Comparison of ENCODE assay signal across 8 mouse cellular contexts in the genomic region with DNA sequence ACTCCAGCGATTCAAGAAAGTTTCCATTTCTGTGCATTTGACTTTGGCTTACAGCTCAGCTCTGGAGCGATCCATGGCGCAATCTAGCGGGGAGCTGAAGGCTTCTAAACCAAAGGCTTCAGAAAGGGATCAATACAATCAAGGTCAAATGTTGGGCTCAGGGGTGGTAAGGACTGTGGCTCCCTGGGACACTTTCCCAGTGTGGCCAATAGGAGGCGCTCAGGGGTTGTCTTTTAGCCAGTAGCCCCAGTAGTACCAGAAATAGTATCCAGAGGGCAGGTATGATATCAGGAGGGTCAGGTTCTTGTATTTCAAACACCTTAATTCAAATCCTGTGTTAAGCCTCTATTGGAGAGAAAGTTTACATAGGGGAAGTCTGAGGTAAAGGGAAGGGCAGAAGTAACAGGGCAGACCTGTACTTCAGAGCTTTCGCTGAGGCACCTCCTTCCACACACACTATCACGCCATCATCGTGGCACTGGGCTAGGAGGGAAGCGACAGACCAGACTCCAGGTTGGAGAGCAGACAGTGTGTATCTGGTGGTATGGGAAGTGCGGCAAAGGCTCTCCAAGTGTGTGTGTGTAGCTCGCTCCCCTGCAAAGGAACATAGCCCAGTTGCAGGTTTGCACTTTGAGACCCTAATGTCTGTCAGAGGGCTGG. TPM values are rescaled to one million over a fixed set of nuclear protein-coding genes. Genes with fewer than 3 reads are reported as not detected.
DNase-seq lines count a peak whose midpoint lies in the region; ATAC-seq and TF ChIP-seq lines count a peak whose summit lies in the region.

No protein-coding gene starts in this region.

- no peak overlapping the region for H3K27ac ChIP-seq in neural tube, embryonic 15.5 days (replicated peaks)
- H3K27ac ChIP-seq in embryonic facial prominence, embryonic 10.5 days (replicated peaks), result no peak overlapping the region
- H3K27ac ChIP-seq in limb, embryonic 11.5 days (replicated peaks; ENCODE audit: low read depth, low read length), result no peak overlapping the region
- no peak overlapping the region for H3K27ac ChIP-seq in olfactory bulb, adult 2 months (ENCODE audit: insufficient read depth, low read depth, low read length)

- TF ChIP-seq POLR2A in olfactory bulb, adult 2 months (IDR thresholded peaks at IDR 0.05; ENCODE audit: insufficient read depth, low read depth, low read length), result no peak

- H3K36me3 ChIP-seq in neural tube, embryonic 15.5 days, result no peaks in the 10 kb centered on the region
- no peaks in the 10 kb centered on the region for H3K36me3 ChIP-seq in embryonic facial prominence, embryonic 10.5 days (replicated peaks)
- no peaks in the 10 kb centered on the region for H3K36me3 ChIP-seq in limb, embryonic 11.5 days (ENCODE audit: control insufficient read depth, insufficient read depth, low read length)

- H3K27me3 ChIP-seq in neural tube, embryonic 15.5 days (replicated peaks), result no peaks in the 10 kb centered on the region
- H3K27me3 ChIP-seq in embryonic facial prominence, embryonic 10.5 days (replicated peaks; ENCODE audit: low read depth, poor library complexity, severe bottlenecking), result no peaks in the 10 kb centered on the region
- no peaks in the 10 kb centered on the region for H3K27me3 ChIP-seq in limb, embryonic 11.5 days (ENCODE audit: control insufficient read depth, insufficient read depth, low read length)

- H3K4me2 ChIP-seq in neural tube, embryonic 15.5 days, result no peak overlapping the region
- H3K4me2 ChIP-seq in limb, embryonic 11.5 days (ENCODE audit: low read depth, severe bottlenecking), result no peak overlapping the region

- 76% methylated on average over 11 of the region's 11 CpGs for WGBS in neural tube, embryonic 15.5 days
- 66% methylated on average over 11 of the region's 11 CpGs for WGBS in embryonic facial prominence, embryonic 10.5 days
- WGBS in limb, embryonic 11.5 days, result 65% methylated on average over 11 of the region's 11 CpGs
- WGBS in olfactory bulb, adult 2 months, result 79% methylated on average over 11 of the region's 11 CpGs

- ATAC-seq in neural tube, embryonic 15.5 days (ENCODE audit: low FRiP score), result no peak
- ATAC-seq in limb, embryonic 11.5 days (ENCODE audit: insufficient number of reproducible peaks, low FRiP score, low TSS enrichment, low read depth), result no peak

- H3K9ac ChIP-seq in neural tube, embryonic 15.5 days (replicated peaks), result no peak overlapping the region
- H3K9ac ChIP-seq in limb, embryonic 11.5 days (ENCODE audit: low read length), result no peak overlapping the region

- H3K4me1 ChIP-seq in neural tube, embryonic 15.5 days, result no peaks in the 10 kb centered on the region
- peaks cover 4% of the 10 kb centered on the region; the same call in 1 of the 2 replicates for H3K4me1 ChIP-seq in embryonic facial prominence, embryonic 10.5 days
- H3K4me1 ChIP-seq in limb, embryonic 11.5 days (ENCODE audit: control insufficient read depth, insufficient read depth, low read length), result no peaks in the 10 kb centered on the region
- peaks cover 8% of the 10 kb centered on the region for H3K4me1 ChIP-seq in olfactory bulb, adult 2 months (ENCODE audit: control insufficient read depth, insufficient read depth, low read length)

- no peak overlapping the region for H3K4me3 ChIP-seq in neural tube, embryonic 15.5 days (replicated peaks)
- H3K4me3 ChIP-seq in embryonic facial prominence, embryonic 10.5 days, result no peak overlapping the region
- no peak overlapping the region for H3K4me3 ChIP-seq in limb, embryonic 11.5 days (ENCODE audit: low read depth, low read length)
- H3K4me3 ChIP-seq in olfactory bulb, adult 2 months (ENCODE audit: insufficient read depth, low read depth, low read length), result no peak overlapping the region

- DNase-seq in adrenal gland, adult 18-20 months (ENCODE audit: low spot score in 2 of 2), result peak; percentile 46 to 53
- no peak for DNase-seq in adrenal gland, adult 8-10 months
- peak; percentile 48 for DNase-seq in neural tube, embryonic 10.5 days (ENCODE audit: extremely low spot score, low spot score)
- DNase-seq in embryonic facial prominence, embryonic 10.5 days (ENCODE audit: low spot score), result peak; percentile 60
- peak; percentile 64 for DNase-seq in limb, embryonic 11.5 days (ENCODE audit: low spot score)
- no peak for DNase-seq in layer of hippocampus, postnatal 14 days (ENCODE audit: low spot score in 2 of 2)

- TF ChIP-seq CTCF in olfactory bulb, adult 2 months (IDR thresholded peaks at IDR 0.05; ENCODE audit: insufficient read depth, low read depth, low read length), result peak; percentile 26; the same call in 1 of the 2 replicates

- H3K9me3 ChIP-seq in neural tube, embryonic 15.5 days (replicated peaks), result no peaks in the 10 kb centered on the region
- no peaks in the 10 kb centered on the region for H3K9me3 ChIP-seq in embryonic facial prominence, embryonic 10.5 days
- no peaks in the 10 kb centered on the region for H3K9me3 ChIP-seq in limb, embryonic 11.5 days (ENCODE audit: control insufficient read depth, low read length)

RNA-seq across cellular contexts. Expression of gene Btbd16, which starts 0.6 kb away (rescaled TPM):
- not detected for total RNA-seq in adrenal gland, adult 18-20 months (2021)
- total RNA-seq in adrenal gland, adult 8-10 months (2022), result under 1 TPM in 2 of 4 experiments, not detected in 2; 0.30 to 0.55 TPM
- 0.05 TPM in 1 of 2 replicates, not detected in the other for polyA plus RNA-seq in neural tube, embryonic 15.5 days (2015; fragmentation: Nextera tagmentation; extraction: Ambion mirVana)
- 0.14 TPM in 1 of 2 replicates, not detected in the other for polyA plus RNA-seq in embryonic facial prominence, embryonic 10.5 days (2016; fragmentation: Nextera tagmentation; extraction: Ambion mirVana)
- polyA plus RNA-seq in limb, embryonic 11.5 days (2014; fragmentation: Nextera tagmentation; extraction: Ambion mirVana), result 0.16 TPM in 1 of 2 replicates, not detected in the other
- not detected in 2 replicates for polyA plus RNA-seq in olfactory bulb, adult 2 months (2012; ENCODE audit: insufficient read depth, insufficient read length, low replicate concordance, missing spikeins)
- total RNA-seq in layer of hippocampus, postnatal 14 days (2021), result under 1 TPM; 0.37 to 0.60 TPM

Comparison
In these comparisons a context has a peak if more than half of its experiments do, and no peak if none do; other contexts are left out.
1. DNase-seq: peak in adrenal gland, adult 18-20 months (2 of 2), neural tube, embryonic 10.5 days (single experiment), embryonic facial prominence, embryonic 10.5 days (single experiment) and limb, embryonic 11.5 days (single experiment); none in adrenal gland, adult 8-10 months (single experiment) and layer of hippocampus, postnatal 14 days (0 of 2).